Mouse (Mus musculus) cerebellum, adult 9-10 months (tissue): Measurements from ENCODE around the gene Nol10.

Experiments used
- DNase-seq: peaks from one replicate; pipeline ENCODE4 v3.0.0; 2022

The Nol10 gene

DNA sequence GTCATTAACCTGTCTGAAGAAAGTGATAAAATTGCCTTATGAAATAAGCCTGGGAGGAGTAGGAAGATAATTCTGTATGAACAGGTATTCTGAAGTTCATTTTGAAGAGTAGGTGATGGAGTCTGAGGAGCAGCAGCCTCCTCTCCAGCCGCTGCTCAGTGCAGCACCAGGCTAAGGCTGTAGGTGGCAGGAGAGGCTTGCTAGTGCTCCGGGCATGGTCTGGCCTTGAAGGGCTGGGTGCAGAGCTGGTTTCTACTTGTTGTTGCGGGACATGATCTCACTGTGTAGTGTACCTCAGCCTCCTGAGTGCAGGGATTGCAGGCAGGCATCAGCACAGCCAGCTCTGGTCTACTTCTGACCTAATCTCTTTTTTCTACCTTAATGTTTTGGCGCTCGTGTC is 18.7 kb downstream of the Nol10 start:
- no peak for DNase-seq

DNA sequence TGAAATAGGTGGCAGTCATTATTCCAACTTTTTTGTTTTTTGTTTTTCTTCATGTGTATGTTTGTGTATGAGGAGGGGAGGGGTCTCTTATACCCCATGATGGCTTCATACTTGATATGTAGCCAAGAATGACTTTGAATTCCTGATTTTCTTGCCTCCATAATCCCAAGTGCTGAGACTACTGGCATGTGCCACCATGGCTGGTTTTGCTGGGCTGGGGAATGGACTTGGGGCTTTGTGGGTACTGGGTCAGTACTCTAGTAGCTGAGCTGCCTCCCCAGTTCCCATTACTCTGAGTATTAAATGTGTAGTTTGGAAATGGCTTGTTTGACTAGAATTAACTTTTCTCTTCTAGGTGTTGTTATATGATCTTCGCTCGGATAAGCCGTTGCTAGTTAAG is 20.9 kb downstream of the Nol10 start:
- DNase-seq, result no peak

DNA sequence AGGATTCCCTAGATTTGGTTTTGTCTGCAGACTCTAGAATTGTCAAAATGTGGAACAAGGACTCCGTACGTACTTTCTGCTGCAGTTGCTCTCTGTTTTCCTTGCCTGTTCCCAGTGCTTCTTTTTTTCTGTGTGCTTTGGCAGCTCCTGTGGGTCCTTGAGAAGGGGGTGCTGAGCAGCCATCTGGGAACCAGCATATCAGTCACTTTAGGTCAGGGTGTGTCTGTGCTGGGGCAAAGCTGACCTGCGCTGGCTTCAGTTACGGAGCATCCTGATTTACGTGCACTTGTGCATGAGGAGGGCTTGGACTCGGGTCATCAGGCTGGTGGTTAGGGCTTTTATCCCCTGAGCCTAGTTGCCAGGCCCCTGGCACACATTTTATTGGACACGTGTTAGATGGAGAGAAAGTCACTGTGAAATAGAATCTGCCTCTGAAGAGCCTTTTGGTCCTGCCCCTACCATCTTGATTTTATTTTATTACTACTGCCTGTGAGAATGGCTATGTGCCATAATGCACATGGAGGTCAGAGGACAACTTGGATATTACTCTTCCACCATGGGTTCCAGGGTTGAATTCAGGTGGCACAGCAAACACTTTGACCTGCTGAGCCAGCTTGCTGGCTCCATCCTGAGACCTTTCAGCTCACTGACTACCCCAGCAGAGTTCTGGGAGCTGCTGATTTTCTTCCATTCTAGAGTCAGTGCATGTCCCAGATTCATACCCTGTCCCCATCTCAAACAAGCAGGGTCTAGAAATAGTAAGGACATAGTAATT is 21.5 kb downstream of the Nol10 start:
- no peak for DNase-seq

DNA sequence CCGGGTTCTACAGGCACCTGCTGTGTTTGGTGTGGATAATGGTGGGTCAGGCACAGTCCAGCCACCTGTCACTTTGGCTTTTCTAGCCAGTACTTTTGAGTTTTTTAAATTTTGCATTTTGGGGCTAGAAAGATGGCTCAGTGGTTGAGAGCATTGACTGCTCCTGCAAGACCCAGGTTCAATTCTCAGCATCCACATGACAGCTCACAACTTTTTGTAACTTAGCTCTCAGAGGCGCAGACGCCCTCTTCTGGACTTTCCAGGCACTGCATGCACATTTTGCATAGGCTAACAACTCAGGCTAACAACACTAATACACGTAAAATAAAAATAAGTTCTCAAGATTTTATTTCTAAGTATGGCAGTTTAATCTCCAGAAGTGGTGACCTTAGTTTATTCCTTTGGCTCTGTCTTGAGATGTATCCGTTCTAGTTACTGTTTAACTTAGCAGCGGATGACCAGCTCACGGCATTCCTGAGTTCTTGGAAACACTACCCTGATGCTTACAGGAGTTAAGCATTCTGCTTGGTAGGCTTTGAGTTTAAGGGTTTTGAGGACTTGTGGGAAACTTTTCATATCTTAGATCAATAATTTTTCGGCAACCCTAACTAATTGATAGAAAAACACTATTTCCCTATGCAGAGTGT is 23.5 kb downstream of the Nol10 start:
- no peak for DNase-seq

DNA sequence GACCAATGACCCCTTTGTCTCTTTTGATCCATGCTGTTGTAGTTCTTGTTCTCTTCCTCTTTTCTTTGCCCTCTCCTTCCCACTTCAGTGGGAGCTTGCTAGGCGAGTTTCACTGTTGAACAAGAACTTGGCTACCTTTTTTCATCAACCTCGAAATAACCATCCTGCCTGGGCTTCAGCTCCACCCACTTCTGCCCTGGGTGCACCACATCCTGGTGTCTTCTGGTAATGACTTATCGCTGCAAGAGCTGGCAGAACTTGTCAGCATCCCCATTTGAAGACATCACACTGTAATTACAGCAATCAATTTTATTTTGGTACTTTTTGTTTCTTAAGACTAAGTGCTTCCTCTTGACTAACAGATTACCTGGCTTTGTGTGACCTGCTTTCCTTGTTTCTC is 24.4 kb downstream of the Nol10 start:
- DNase-seq, result no peak

DNA sequence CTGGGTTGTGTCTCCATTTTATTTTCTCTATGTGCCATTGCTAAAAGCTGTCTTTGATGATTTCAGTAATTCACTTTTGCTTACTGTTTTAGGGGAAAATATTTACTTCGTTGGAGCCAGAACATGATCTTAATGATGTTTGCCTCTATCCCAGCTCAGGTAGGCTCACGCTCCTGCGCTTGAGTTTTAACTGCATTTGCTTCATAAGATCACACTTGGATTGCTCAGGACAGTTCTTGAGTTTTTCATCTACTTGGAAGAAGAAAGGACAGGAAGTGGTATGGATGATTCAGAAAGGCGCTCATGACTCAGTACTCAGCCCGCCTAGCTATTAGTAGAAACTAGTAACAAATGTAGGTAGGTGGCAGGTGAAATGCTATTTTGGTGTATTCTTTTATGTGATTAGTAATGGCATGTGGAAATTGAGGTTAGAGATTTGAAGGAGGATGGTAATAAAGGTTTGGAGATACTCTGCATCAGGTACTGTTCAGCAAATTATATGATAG is 25.3 kb downstream of the Nol10 start:
- no peak for DNase-seq

DNA sequence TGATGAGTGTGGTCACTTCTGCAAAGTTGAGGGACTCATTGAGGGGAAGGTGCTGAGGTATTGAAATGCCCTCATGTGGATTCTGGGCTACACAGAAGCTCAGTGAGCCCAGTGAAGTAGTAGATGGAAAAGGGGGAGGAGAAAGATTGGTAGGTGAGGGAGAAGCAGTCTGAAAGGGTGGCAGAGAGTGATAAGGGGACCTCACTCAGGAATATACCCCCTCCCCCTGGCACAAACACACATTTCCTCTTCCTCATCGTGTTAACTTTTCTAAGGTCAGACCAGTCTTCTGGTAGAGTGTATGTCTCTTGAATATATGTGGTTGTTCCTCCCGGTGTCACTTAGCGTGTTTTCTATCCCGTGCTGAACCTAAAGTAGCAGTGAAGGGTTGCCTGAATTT is 27.0 kb downstream of the Nol10 start:
- DNase-seq, result no peak

DNA sequence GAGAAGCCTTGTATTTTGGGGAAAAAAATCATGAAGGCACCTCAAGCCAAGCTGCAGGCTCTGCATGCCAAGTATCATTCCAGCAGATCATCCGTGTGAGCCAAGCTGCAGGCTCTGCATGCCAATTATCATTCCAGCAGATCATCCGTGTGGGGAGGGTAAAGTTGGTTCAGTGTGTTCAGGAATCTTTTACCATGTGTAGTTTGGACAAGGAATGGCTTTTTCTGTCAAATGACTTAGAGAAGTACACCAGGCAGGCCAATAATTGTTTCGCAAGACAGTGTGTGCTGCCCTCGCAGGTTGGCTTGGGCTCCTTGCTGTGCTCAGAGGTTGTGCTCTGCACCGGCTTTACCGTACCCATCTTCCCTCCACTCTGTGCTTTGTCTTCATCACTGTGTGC is 28.3 kb downstream of the Nol10 start:
- no peak for DNase-seq

DNA sequence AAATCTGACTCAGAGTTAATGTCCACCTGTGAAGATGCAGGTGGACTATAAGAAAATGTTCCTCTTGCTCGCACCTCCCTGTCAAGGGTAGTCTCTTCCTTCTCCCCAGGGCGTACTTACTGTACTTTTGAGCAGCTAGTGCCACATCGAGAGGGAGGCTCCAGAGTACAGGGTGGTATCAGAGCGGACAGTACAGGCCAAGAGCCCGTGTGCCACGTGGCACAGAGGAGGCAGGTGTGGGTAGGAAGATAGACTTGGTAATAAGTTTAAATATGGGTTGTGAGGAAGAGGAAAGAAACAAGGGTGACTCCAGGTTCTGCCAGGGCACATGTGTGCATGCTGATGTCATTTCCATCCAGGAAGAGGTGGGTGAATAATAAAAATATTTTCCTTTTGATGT is 32.7 kb downstream of the Nol10 start:
- DNase-seq, result no peak

DNA sequence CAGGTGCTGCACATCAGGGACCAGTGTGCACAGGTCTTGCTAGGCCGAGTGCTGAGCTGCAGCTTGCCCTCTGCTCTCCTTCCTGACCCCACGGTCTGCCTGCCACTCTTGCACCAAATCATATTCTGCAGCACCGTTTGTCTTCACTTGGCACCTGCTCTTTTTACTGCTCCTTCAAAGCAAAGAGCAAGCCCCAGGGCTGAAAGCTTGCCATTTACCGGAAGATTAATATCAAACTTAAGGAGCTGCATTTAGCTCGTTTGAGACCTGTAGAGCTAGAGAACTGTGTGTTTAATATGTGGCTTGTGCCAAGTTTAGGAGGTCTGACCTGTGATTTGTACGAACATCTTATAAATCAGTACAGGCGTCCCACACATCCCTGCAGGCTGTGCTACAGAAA is 34.5 kb downstream of the Nol10 start:
- no peak for DNase-seq

DNA sequence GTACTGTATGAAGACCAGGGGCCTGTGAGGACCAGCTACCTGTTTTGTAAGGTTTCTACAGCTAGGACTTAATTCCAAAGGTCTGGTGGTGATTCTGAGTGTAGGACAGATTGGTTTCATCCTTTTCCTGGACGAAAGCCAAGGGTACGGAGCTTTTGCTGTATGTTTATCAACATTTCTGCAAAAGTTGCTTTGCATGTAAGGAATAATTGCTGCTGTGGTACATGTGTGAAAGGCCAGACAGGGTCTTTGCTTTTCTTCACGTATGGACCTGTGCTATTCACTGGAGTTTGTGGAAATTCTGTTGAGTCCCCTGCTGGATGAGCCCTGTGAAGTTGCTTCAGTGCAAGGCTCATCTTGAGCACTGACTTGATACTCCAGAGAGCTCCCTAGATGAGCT is 38.6 kb downstream of the Nol10 start:
- DNase-seq, result no peak

DNA sequence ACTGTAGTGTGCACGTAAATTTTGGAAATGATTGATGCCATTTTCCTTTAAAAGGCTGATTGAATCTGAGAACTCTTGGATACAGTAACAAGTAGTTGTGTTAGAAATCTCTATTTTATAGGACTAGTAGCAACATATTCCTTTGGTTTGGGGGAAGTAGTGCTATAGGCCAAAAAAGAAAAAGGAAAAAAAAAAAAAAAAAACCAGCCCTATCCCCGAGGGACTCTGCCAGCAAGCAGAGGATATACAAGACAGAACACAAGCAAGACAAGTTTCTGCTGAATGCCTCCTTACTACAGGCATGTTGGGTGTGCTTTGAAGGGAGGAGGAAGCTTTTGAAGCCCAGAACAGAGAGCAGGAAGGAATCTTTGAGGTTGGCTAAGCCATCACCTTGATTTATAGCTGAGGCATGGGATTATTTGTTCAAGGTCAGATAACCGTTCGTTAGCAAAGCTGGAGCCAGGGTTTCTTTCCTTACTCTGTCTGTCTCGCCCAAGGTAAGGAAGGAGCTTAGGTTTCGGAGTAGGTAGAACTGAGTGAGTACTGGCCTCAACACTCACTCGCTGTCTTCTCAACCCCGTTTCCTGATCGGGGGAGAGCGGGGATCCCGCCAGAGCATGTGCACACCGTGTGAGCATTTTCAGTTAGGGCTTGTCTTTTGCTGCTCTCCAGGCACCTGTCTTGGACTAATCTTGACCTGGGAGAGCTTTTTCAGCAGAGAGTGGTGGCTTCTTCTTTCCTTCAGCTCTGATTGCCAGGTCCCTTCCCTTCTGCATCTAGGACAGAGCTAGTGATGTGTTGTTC is 39.3 kb downstream of the Nol10 start:
- DNase-seq, result no peak

DNA sequence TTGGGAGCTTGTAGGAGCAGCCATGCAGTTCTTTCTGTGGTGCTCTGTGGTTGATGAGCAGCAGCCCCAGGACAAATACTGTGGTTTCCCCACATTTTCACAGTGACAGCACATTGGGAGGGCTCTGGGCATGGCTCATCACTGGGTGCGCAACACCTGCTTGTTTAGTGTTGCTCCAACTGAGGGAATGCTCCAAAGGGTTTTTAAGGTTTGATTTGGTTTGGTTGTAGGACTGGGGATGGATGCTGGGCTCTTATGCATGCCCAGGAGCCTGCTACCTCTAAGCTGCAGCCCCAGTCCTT is 39.8 kb downstream of the Nol10 start:
- no peak for DNase-seq

DNA sequence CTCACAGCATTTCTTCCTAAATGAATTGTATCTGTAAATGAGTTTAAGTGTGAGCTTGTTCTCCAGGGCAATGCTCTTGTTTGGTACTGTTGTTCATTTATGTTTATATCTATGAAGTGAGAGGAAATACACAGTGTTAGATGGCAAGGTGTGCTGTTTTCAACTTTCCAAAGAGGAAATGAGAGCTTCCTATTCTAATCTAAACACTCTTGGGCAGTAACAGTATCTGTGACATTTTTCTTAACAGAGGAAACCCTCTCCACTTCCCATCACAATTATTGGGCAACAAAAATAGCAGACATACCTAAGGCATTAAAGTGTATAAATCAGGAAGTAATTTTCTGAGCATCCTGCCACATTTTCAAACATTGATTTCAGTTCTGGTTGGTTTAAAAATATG is 41.8 kb downstream of the Nol10 start:
- no peak for DNase-seq

DNA sequence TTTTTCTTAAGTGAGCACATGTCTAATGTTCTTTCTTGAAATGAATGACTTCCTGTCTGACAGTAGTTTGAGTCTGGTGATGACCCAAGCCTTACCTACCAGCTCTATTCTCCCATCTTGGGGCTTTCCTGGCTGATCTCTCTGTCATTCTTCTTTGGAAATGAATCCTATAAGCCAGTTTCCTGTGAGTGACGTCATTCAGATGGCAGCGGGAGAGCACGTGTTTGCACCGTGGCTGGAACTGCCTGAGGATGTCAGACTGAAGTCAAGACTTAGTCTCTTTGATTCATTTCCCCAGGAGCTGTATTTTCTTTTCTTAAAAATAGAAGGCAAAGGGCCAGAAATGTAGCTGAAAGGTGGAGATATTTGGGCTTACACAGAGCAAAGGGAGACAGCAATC is 42.3 kb downstream of the Nol10 start:
- DNase-seq, result no peak

DNA sequence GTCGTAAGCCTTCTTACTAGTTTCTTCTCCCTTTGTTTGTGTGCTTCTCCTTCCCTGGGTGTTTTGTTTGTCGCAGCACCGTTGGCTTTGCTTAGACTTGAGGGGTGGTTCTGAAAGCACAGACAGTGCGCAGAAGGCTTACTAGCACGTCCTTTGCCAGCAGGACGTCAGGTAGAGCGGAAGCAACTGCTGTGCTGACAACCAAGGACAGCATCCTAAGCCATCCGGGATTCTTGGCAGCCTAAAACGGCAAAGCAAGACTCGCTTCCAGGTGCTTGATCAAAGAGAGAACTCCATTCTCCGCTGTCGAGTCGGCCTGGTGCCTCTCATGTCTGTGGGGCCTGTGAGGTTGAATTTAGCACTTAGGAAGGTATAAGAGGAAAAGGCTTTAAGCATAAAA is 44.9 kb downstream of the Nol10 start:
- no peak for DNase-seq

DNA sequence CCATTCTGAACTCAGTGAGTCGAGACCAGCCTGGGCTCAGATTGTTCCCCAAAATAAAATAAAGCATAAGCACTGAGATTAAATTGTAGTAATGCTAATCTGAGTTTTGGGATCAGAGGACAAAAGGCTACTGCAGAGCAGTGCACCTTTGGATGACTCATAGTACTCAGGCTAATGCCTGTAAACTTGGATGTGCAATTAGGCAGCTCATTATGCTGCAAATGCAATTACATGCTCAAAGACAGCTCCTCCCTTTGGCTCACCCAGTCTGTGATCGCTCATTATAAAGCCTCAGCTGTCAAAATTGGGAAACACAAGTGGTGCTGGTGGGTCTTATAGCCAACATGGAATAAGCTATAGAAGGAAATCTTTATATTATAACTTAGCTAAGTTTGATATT is 48.9 kb downstream of the Nol10 start:
- no peak for DNase-seq

DNA sequence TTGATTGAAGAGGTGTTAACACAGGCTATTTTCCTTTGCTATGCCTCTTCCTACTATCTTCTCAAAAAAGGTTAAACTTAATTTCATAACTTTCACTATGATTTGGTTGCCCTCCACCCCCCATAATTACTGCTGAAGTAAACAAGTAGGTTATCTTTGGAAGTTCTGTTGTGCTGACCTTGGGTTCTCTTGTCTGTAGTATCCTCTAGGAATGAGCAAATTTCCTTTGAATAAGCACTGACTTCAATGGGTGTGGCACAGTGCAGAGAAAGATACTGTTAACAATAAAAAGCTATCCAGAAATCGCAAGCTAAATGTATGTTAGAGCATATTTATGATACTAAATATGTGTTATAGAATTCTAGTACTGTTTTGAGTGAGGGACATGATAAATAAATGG is 53.2 kb downstream of the Nol10 start:
- no peak for DNase-seq

DNA sequence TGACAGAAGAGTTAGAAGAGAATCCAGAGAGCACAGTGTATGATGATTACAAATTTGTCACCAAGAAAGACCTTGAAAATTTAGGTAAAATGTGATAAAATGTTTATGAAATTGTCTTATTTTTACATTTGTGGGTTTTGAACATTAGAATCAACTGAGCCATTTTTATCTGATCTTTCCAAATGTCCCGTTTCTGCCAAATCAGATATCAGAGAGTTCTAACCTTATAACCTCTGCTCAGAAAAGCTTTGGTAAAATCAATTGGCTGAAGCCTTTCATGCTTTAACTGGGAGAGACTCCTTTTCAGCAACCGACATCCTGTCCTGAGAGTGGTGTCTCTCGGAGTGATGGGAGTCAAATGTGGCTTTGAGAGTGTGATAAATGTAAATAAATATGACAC is 53.9 kb downstream of the Nol10 start:
- DNase-seq, result no peak

DNA sequence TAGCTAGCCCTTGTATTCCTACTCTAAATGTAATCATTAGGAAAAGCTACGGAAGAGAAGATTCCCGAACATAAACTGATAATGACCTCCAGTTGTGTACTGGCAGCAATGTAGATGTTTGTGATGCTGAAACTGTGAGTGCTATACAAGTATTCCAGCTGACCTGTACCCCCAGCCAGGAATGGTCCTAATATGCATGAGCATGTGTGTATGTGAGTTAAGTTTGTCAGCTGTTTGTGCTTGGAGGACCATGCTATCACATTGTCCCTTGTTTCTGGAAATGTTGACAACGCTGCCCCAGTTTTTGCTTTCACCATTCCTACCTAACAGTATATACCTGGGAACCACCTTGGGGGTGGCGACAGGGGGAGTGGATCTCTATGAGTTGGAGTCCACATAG is 55.7 kb downstream of the Nol10 start:
- no peak for DNase-seq

DNA sequence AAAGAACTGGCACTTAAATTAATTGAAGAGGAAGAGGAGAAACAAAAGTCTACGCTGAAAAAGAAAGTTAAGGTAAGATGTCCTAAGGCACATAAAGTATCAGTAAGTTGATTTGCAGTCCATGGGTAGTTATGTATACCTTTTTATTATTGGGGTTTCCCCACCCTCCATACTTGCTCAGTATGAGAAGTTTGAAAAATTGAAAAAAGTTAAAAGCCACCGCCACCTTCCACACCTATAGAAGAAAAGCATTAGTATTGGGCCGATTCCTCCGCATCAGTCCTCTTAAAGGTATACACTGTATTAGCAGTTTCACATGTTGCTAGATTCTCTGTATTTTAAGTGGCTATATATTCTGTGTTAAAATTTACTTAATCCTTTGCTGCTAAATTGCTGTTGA is 58.6 kb downstream of the Nol10 start:
- no peak for DNase-seq

DNA sequence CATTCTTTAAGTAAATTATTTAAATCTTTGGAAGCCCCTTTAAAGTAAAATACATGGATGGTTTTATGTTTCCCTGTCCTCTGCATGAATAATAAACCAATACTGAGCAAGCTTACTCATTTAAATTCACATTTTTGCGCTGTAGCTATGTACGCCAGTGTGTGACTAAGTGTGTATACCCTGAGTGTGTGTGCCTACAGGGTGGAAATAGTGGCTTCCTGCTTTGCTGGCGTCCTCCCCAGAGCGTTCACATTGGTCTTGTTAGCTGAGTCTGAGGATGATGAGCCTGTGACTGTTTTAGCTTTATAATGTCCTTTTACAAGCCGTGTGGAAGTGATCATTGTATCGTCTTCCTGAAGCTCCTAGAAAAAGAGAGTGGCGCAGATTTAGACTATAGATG is 60.1 kb downstream of the Nol10 start:
- no peak for DNase-seq

DNA sequence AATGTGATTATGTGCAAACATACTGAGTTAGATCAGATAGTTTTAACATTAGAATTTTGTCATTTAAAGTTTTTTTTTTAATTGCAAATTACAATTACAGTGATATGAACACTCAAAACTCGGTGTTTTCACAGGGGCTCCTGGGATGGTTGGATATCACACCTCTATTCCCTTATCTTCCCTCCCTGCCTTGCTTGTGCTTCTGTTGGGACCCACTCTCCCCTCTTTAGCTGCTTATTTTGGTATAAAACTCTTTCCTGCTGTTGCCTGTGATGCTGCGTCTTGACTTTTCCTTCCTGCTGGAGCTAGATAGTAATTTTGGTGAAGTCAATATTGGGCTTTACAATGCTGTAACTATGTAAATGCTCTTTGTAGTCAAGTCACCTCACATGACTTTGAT is 63.0 kb downstream of the Nol10 start:
- DNase-seq, result no peak
